Mouse (Mus musculus) ES-E14 (cell line): Measurements from ENCODE around the gene Xpr1. TPM values are rescaled to one million over a fixed set of nuclear protein-coding genes. Genes with fewer than 3 reads are reported as not detected.

Experiments
- DNase-seq: peaks from one replicate; pipeline ENCODE4 v3.0.0-alpha.2; 2013; ENCODE audit warnings: low read depth, low spot score
- H3K27ac ChIP-seq: 2 replicates; pipeline ENCODE4 v1.5.1; 2012; ENCODE audit warnings: low read depth, mild to moderate bottlenecking, low read length, moderate library complexity, mixed read lengths; ENCODE audit not compliant: poor library complexity, insufficient read depth, severe bottlenecking
- H3K36me3 ChIP-seq: 2 replicates; pipeline ENCODE4 v1.6.1; 2012; ENCODE audit warnings: mild to moderate bottlenecking, low read length, moderate library complexity, mixed read lengths; ENCODE audit not compliant: control insufficient read depth, poor library complexity, insufficient read depth, severe bottlenecking
- H3K4me1 ChIP-seq, 2 experiments: fragments of 150-350 bp in 1 of 2; sonication (generic) in 1 of 2; 2 replicates each; pipeline ENCODE4 v1.6.1; 2012; ENCODE audit warnings: low read length in 2 of 2, mild to moderate bottlenecking in 1 of 2, mixed read lengths in 1 of 2; ENCODE audit not compliant: control insufficient read depth in 2 of 2, insufficient read depth in 2 of 2, poor library complexity in 1 of 2
- H3K4me3 ChIP-seq, 2 experiments: fragments of 150-350 bp in 1 of 2; sonication (generic) in 1 of 2; 2 replicates each; pipeline ENCODE4 v1.5.1; 2012; ENCODE audit warnings: low read length in 2 of 2, low read depth in 1 of 2, mild to moderate bottlenecking in 1 of 2, mixed read lengths in 1 of 2; ENCODE audit not compliant: insufficient read depth in 1 of 2, poor library complexity in 1 of 2, severe bottlenecking in 1 of 2
- H3K9ac ChIP-seq: 2 replicates; pipeline ENCODE4 v1.6.1; 2012; ENCODE audit warnings: low read depth, mild to moderate bottlenecking, low read length, mixed read lengths; ENCODE audit not compliant: poor library complexity, insufficient read depth, severe bottlenecking
- H3K9me3 ChIP-seq: fragments of 150-350 bp; sonication (generic); 2 replicates; pipeline ENCODE4 v1.6.1; 2012; ENCODE audit warnings: low read depth, mild to moderate bottlenecking, low read length; ENCODE audit not compliant: control insufficient read depth, insufficient read depth
- CHD2 ChIP-seq: IDR thresholded peaks from 2 replicates; pipeline ENCODE4 v1.6.1; 2014; ENCODE audit warnings: mild to moderate bottlenecking, low read depth, low read length, inconsistent platforms
- HCFC1 ChIP-seq: IDR thresholded peaks from 2 replicates; pipeline ENCODE4 v1.6.1; 2012; ENCODE audit warnings: low read length, inconsistent platforms, borderline replicate concordance; ENCODE audit not compliant: insufficient read depth
- MAFK ChIP-seq: IDR thresholded peaks from 2 replicates; pipeline ENCODE4 v1.6.1; 2014; ENCODE audit warnings: mild to moderate bottlenecking, low read depth, low read length, inconsistent platforms; ENCODE audit not compliant: insufficient read depth
- ZC3H11A ChIP-seq: IDR thresholded peaks from 2 replicates; pipeline ENCODE4 v1.6.1; 2012; ENCODE audit warnings: low read depth, mild to moderate bottlenecking, inconsistent platforms, low read length, borderline replicate concordance
- ZNF384 ChIP-seq: IDR thresholded peaks from 2 replicates; pipeline ENCODE4 v1.6.1; 2012; ENCODE audit warnings: low read depth, low read length, inconsistent platforms
- in situ Hi-C, 2 experiments: fragments of 600-800 bp; cut with MboI; formaldehyde crosslinking; loops; one replicate each; pipeline ENCODE4 v1.15.1; 2025; ENCODE audit warnings: low sequenced_read_pairs in 2 of 2, inconsistent platforms in 1 of 2; ENCODE audit not compliant: unreplicated experiment in 2 of 2
- total RNA-seq: library from RNA; depleted of rRNA; stranded (reverse); fragments of 300-350 nt; gene quantifications from 2 replicates; pipeline ENCODE4 v1.2.3, GENCODE M21; 2012

Gene Xpr1
- total RNA-seq, 1 experiment = 13.5 TPM

DNA sequence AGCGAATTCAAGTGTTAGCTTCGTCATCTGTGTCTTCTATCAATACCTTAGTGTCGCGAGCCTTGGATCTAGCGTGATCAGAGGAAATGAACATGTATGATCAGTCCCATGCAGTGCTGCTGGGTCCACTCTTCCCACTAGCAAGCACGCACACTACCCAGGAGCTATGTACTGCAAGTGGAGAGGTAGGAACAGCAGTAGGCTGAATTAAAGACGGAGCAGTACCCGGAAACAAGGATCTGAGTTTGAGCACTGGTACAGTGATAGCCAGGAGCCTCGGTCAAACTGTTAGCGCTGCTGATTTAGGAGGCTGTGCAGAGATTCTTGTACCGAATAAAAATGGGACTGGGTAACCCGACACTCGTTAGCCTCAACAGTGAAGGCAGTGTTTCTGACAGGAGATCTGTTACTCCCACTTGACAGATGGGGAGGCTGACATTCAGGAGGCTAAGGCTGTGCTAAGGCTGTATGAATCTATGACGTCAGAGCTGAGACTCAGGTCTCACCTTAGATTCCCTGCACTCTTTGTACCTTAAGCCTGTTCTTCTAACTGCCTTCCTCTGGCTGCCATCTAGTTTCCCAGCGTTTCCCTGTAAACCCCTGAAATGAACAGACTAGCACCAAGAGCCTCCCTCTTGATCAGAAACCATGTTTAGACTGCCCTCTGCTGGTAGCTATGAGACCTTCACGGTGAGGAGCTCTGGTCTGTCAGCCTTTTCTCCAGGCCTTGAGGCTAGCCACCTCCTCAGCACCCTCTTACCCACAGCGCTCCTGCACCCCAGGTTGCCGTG lies 136.0 kb downstream of the Xpr1 start:
- Histone ChIP-seq H3K27ac (no peak overlapping the region), H3K9me3 (no peaks in the 10 kb centered on the region), H3K9ac (no peak overlapping the region), H3K4me3 (no peak overlapping the region), H3K36me3 (no peaks in the 10 kb centered on the region), H3K4me1 (peaks cover 0 to 2% of the 10 kb centered on the region in 2 experiments; a peak in 1 of 4 replicates)
- in situ Hi-C loops = loop anchor here (10.0 kb wide), 1 partner anchor 256 kb away; no protein-coding TSS in a partner anchor
- peak; percentile 72 for DNase-seq
- TF ChIP-seq ZNF384 (no peak), ZC3H11A (peak; percentile 59; the same call in 1 of the 2 replicates)

DNA sequence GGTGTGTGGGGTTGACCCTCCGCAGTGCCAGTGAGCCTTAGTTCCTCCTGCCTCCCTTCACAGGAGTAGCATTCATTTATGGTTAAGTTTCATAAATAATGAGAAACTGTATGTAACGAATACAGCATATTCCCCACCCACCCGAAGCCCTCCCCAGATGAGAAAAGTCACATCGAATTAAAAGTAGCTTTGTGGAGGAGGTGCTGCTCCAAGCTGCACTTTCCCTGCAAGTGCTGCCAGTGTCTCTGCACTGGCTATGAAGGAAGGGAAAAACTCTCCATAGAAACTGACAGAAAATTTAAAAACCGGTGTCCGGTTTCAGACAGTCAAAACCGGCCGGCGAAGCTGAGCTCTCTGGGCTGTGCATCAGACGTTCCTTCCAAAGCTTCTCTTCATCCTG lies 136.9 kb downstream of the Xpr1 start:
- Histone ChIP-seq H3K27ac (no peak overlapping the region), H3K4me3 (no peak overlapping the region), H3K36me3 (no peaks in the 10 kb centered on the region), H3K4me1 (peaks cover 0 to 2% of the 10 kb centered on the region in 2 experiments; a peak in 1 of 4 replicates), H3K9me3 (no peaks in the 10 kb centered on the region), H3K9ac (no peak overlapping the region)
- in situ Hi-C loops = loop anchor here (10.0 kb wide), 1 partner anchor 256 kb away; no protein-coding TSS in a partner anchor
- no peak for TF ChIP-seq ZNF384
- no peak for TF ChIP-seq HCFC1
- no peak for TF ChIP-seq ZC3H11A
- TF ChIP-seq MAFK = no peak
- no peak for TF ChIP-seq CHD2
- no peak for DNase-seq

DNA sequence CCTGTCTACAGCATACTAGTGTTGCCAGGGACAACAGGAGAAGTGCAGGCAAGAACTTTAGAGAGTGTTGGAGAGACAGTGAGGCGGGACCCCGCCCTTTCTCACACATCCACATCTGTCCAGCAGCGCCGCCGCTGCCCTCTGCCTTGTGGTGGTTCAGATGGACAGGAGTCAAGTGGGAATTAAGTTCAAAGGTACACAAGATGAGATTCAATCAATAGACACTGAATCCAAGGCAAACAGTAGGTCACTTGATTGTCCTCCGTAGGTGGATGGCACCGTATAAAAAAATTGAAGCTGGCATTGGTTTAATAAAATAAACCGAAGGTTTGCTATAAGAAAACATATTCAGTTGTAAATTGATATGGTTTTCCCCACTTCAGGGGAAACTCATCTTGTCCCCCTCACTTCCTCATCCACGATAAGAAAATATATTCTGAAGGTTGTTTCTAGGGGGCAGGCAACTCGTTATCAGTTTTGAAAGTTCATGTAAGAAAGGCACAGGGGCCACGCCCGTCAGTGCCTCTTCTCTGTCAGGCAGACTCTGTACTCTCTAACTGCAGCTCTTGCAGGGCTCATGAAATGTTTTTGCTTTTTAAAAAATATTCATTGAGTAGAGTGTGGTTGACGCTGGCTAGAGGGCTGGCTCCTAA lies 140.7 kb downstream of the Xpr1 start:
- in situ Hi-C loops = no loop called here
- H3K9ac ChIP-seq = no peak overlapping the region
- TF ChIP-seq CHD2 (no peak), HCFC1 (no peak), MAFK (no peak), ZNF384 (no peak), ZC3H11A (no peak)
- peaks cover 0 to 2% of the 10 kb centered on the region in 2 experiments; a peak in 1 of 4 replicates for H3K4me1 ChIP-seq
- no peaks in the 10 kb centered on the region for H3K36me3 ChIP-seq
- H3K27ac ChIP-seq = no peak overlapping the region
- no peak for DNase-seq
- H3K9me3 ChIP-seq = no peaks in the 10 kb centered on the region
- H3K4me3 ChIP-seq = no peak overlapping the region

DNA sequence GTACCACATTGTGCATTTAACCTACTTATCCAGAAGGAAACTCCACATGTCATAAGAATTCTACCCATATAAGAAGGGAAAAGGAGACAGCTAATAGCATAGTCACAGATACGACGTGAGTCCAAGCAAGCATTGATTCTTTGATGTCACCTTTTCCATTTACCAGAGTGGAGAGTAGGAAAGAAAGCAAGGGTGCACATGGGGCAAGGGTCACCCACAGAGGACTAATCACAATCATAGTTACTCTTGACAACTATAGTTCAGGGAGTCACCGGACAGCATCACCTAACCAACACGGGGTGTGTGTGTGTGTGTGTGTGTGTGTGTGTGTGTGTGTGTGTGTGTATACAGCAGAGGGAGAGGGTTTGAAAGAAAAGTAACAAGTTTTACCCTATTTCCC lies 141.4 kb downstream of the Xpr1 start:
- no peak for DNase-seq
- H3K9ac ChIP-seq = no peak overlapping the region
- in situ Hi-C loops = no loop called here
- TF ChIP-seq CHD2 = no peak
- no peak for TF ChIP-seq MAFK
- no peak for TF ChIP-seq ZNF384
- no peak for TF ChIP-seq ZC3H11A
- no peak for TF ChIP-seq HCFC1
- H3K9me3 ChIP-seq = no peaks in the 10 kb centered on the region
- no peaks in the 10 kb centered on the region for H3K4me1 ChIP-seq
- H3K36me3 ChIP-seq = no peaks in the 10 kb centered on the region
- H3K27ac ChIP-seq = no peak overlapping the region
- no peak overlapping the region for H3K4me3 ChIP-seq
